Mouse (Mus musculus) urinary bladder, adult 2 months (tissue): ENCODE data around the gene Cpb2. TPM values are rescaled to one million over a fixed set of nuclear protein-coding genes. Genes with fewer than 3 reads are reported as not detected.

Experiments
- DNase-seq: peaks from one replicate; pipeline ENCODE4 v3.0.0; 2022; ENCODE audit warnings: low spot score
- polyA plus RNA-seq: library from polyadenylated mRNA; depleted of rRNA; stranded (reverse); fragments of >200 nt; gene quantifications from 2 replicates; pipeline ENCODE4 v1.2.3, GENCODE M21; 2012; rRNA removed

Cpb2 gene
- 0.15 and 0.22 TPM in 2 replicates for polyA plus RNA-seq

- no peak for DNase-seq
Observed at GRCm38 (mm10) chr14:75242087-75242486, at the start of gene Cpb2. TSS of gene Cpb2 (plus strand) at chr14:75242287.

GRCm38 (mm10) chr14:75192427-75192826 is 49.7 kb upstream of the Cpb2 start:
- DNase-seq: no peak

- no peak for DNase-seq
Observed at GRCm38 (mm10) chr14:75192858-75193257, 49.2 kb upstream of the Cpb2 start.

- DNase-seq: no peak
Observed at GRCm38 (mm10) chr14:75195530-75195929, 46.6 kb upstream of the Cpb2 start.

- DNase-seq: no peak
Observed at GRCm38 (mm10) chr14:75197027-75197426, 45.1 kb upstream of the Cpb2 start.

- DNase-seq: no peak
Observed at GRCm38 (mm10) chr14:75197660-75198059, 44.4 kb upstream of the Cpb2 start.

GRCm38 (mm10) chr14:75205363-75206051 is 36.6 kb upstream of the Cpb2 start:
- no peak for DNase-seq

GRCm38 (mm10) chr14:75206307-75206706 is 35.8 kb upstream of the Cpb2 start:
- no peak for DNase-seq

GRCm38 (mm10) chr14:75208572-75209151 is 33.4 kb upstream of the Cpb2 start:
- DNase-seq: no peak

- DNase-seq: no peak
Observed at GRCm38 (mm10) chr14:75213752-75214151, 28.3 kb upstream of the Cpb2 start.

GRCm38 (mm10) chr14:75218843-75219242 is 23.2 kb upstream of the Cpb2 start:
- DNase-seq: no peak

- DNase-seq: no peak
Observed at GRCm38 (mm10) chr14:75219250-75219913, 22.7 kb upstream of the Cpb2 start.

GRCm38 (mm10) chr14:75222386-75222785 is 19.7 kb upstream of the Cpb2 start:
- no peak for DNase-seq

GRCm38 (mm10) chr14:75227453-75228084 is 14.5 kb upstream of the Cpb2 start:
- DNase-seq: no peak

GRCm38 (mm10) chr14:75229834-75230233 is 12.3 kb upstream of the Cpb2 start:
- no peak for DNase-seq

- no peak for DNase-seq
Observed at GRCm38 (mm10) chr14:75233070-75233469, 9.0 kb upstream of the Cpb2 start.

- DNase-seq: no peak
Observed at GRCm38 (mm10) chr14:75235552-75235951, 6.5 kb upstream of the Cpb2 start.

- DNase-seq: no peak
Observed at GRCm38 (mm10) chr14:75235955-75236635, 6.0 kb upstream of the Cpb2 start.

- DNase-seq: no peak
Observed at GRCm38 (mm10) chr14:75236636-75237003, 5.5 kb upstream of the Cpb2 start.

GRCm38 (mm10) chr14:75237096-75237495 is 5.0 kb upstream of the Cpb2 start:
- no peak for DNase-seq

GRCm38 (mm10) chr14:75238054-75238692 is 3.9 kb upstream of the Cpb2 start:
- DNase-seq: no peak
